Mouse (Mus musculus): ENCODE results near the gene Diras2.

GRCm38 (mm10) chr13:52554722-52555121, 23.6 kb upstream of the Diras2 start:
- TF ChIP-seq POLR2A (IDR thresholded peaks at IDR 0.05; ENCODE audit: insufficient read length, low read depth) (no peak), MYOD1 (IDR thresholded peaks at IDR 0.05; ENCODE audit: control insufficient read depth in 1 of 3, insufficient read length in 2 of 3, low read depth in 2 of 3) (no peak), USF1 (IDR thresholded peaks at IDR 0.05; ENCODE audit: low read depth) (no peak), E2F4 (IDR thresholded peaks at IDR 0.05; ENCODE audit: insufficient read depth) (no peak), POLR2AphosphoS2 (IDR thresholded peaks at IDR 0.05; ENCODE audit: insufficient read length, low read depth) (no peak)

All from myocyte (in vitro differentiated cells).